Mouse (Mus musculus) forebrain, embryonic 16.5 days (tissue): ENCODE data around the gene Syn2. TPM values are rescaled to one million over a fixed set of nuclear protein-coding genes. Genes with fewer than 3 reads are reported as not detected.

Experiments used
- ATAC-seq: fragments of 200-750 bp; cut with Nextera tagmentation; 2 replicates; pipeline ENCODE4 v1.8.0; 2017; ENCODE audit warnings: mild to moderate bottlenecking, moderate library complexity
- H3K27ac ChIP-seq: fragments of 300-500 bp; sonication (generic); 2 replicates; pipeline ENCODE4 v1.5.1; 2014; ENCODE audit warnings: low read length, control low read depth
- H3K27me3 ChIP-seq: fragments of 300-500 bp; sonication (generic); replicated peaks from 2 replicates; pipeline ENCODE4 v1.6.1; 2014; ENCODE audit warnings: low read length; ENCODE audit not compliant: control insufficient read depth, insufficient read depth
- H3K36me3 ChIP-seq: fragments of 300-500 bp; sonication (generic); 2 replicates; pipeline ENCODE4 v1.6.1; 2014; ENCODE audit not compliant: control insufficient read depth, insufficient read depth
- H3K4me1 ChIP-seq: fragments of 300-500 bp; sonication (generic); replicated peaks from 2 replicates; pipeline ENCODE4 v1.6.1; 2014; ENCODE audit warnings: low read length; ENCODE audit not compliant: control insufficient read depth, insufficient read depth
- H3K4me2 ChIP-seq: fragments of 300-500 bp; sonication (generic); 2 replicates; pipeline ENCODE4 v1.6.1; 2014; ENCODE audit warnings: mild to moderate bottlenecking, low read length, control low read depth
- H3K4me3 ChIP-seq: fragments of 300-500 bp; sonication (generic); replicated peaks from 2 replicates; pipeline ENCODE4 v1.5.1; 2014; ENCODE audit warnings: mild to moderate bottlenecking, low read length, control low read depth
- H3K9ac ChIP-seq: fragments of 300-500 bp; sonication (generic); replicated peaks from 2 replicates; pipeline ENCODE4 v1.6.1; 2014; ENCODE audit warnings: low read depth, low read length, control low read depth
- H3K9me3 ChIP-seq: fragments of 300-500 bp; sonication (generic); 2 replicates; pipeline ENCODE4 v1.6.1; 2016; ENCODE audit warnings: low read length; ENCODE audit not compliant: control insufficient read depth
- WGBS: fragments of 180-500 bp; shearing (Covaris S2); extraction: QIAGEN DNeasy Blood & Tissue Kit; methylation state at CpG from one replicate; pipeline ENCODE4 v1.1.7; 2014; 5-methylcytosine and 5-hydroxymethylcytosine counted together
- microRNA-seq: library from miRNA; unstranded; fragments of <30 nt; microRNA quantifications from one replicate; pipeline ENCODE4, GENCODE M21; 2017
- polyA plus RNA-seq: library from polyadenylated mRNA; unstranded; fragments of >200 nt; fragmentation: Nextera tagmentation; extraction: Ambion mirVana; gene quantifications from 2 replicates; pipeline ENCODE4 v1.2.1, GENCODE M21; 2015

Syn2 gene
- polyA plus RNA-seq, 1 experiment from 2014 or later = 37.1 TPM

DNA sequence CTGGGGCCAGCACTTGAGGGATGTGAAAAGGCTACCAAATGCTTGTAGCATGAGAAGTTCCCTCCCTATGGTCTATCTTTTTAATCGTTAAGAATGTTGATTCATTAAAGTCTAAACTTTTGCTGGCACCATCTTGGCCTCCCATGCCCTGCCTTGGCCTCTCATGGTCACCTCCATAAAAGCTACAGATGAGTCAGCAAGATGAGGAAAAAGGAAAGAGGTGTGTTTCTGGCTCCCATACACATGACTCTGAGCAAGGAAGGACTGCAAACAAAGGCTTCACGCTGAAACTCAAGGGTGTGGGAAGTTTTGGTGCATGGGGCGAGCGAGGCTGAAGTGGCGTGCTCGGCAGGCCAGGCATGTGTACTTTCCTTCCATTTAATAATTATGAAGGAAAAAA, 184.1 kb downstream of the Syn2 start:
- 86% methylated on average over 6 of the region's 6 CpGs for WGBS
- H3K4me3 ChIP-seq = no peak overlapping the region
- H3K4me2 ChIP-seq = no peak overlapping the region
- no peaks in the 10 kb centered on the region for H3K27me3 ChIP-seq
- no peak overlapping the region for H3K9ac ChIP-seq
- no peak overlapping the region for H3K27ac ChIP-seq
- no peaks in the 10 kb centered on the region for H3K9me3 ChIP-seq
- no peak for ATAC-seq
- H3K36me3 ChIP-seq = no peaks in the 10 kb centered on the region
- H3K4me1 ChIP-seq = no peaks in the 10 kb centered on the region

GRCm38 (mm10) chr6:115319686-115320085, 185.0 kb downstream of the Syn2 start:
- no peaks in the 10 kb centered on the region for H3K27me3 ChIP-seq
- H3K4me1 ChIP-seq = no peaks in the 10 kb centered on the region
- ATAC-seq = no peak
- H3K4me3 ChIP-seq = no peak overlapping the region
- no peaks in the 10 kb centered on the region for H3K36me3 ChIP-seq
- H3K9me3 ChIP-seq = no peaks in the 10 kb centered on the region
- H3K27ac ChIP-seq = no peak overlapping the region
- no peak overlapping the region for H3K9ac ChIP-seq
- H3K4me2 ChIP-seq = no peak overlapping the region
- 90% methylated on average over 4 of the region's 4 CpGs for WGBS

GRCm38 (mm10) chr6:115320927-115321714, 186.4 kb downstream of the Syn2 start:
- no peak for ATAC-seq
- Histone ChIP-seq H3K4me1 (no peaks in the 10 kb centered on the region), H3K9ac (no peak overlapping the region), H3K27me3 (no peaks in the 10 kb centered on the region), H3K4me3 (no peak overlapping the region), H3K4me2 (no peak overlapping the region), H3K27ac (no peak overlapping the region), H3K36me3 (no peaks in the 10 kb centered on the region), H3K9me3 (no peaks in the 10 kb centered on the region)
- 92% methylated on average over 8 of the region's 8 CpGs for WGBS

- WGBS = 48% methylated on average over 6 of the region's 6 CpGs
Observed at GRCm38 (mm10) chr6:115321883-115322351, 187.2 kb downstream of the Syn2 start.

DNA sequence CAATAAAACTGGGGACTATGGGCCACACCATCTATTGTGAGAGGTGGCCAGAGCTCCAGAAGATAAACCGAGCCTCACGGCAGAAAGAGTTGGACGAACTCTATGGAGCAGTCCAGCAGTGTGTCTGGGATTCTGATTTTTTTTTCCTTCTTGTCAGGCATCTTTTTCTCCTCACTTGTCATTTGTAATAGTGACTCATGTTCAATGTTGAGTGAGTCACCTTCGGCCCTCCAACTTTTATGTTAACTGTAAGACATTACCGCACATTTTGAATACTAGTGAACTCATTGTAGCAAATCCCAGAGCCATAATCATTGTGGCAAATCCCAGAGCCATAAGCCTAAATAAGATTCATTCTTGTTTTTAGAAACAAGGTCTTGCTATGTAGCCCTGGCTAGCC, 188.3 kb downstream of the Syn2 start:
- 92% methylated on average over 5 of the region's 5 CpGs for WGBS
- Histone ChIP-seq H3K27me3 (no peaks in the 10 kb centered on the region), H3K27ac (no peak overlapping the region), H3K9ac (no peak overlapping the region), H3K9me3 (no peaks in the 10 kb centered on the region), H3K4me1 (no peaks in the 10 kb centered on the region), H3K4me3 (no peak overlapping the region), H3K36me3 (no peaks in the 10 kb centered on the region), H3K4me2 (no peak overlapping the region)
- ATAC-seq = no peak

More at GRCm38 (mm10) chr6:115321883-115322351, 187.2 kb downstream of the Syn2 start:
- Histone ChIP-seq H3K4me3 (no peak overlapping the region), H3K9me3 (no peaks in the 10 kb centered on the region), H3K4me1 (no peaks in the 10 kb centered on the region), H3K9ac (no peak overlapping the region), H3K36me3 (no peaks in the 10 kb centered on the region), H3K27me3 (no peaks in the 10 kb centered on the region), H3K27ac (no peak overlapping the region), H3K4me2 (no peak overlapping the region)
- ATAC-seq = no peak

- ATAC-seq = no peak
- Histone ChIP-seq H3K4me3 (no peak overlapping the region), H3K36me3 (no peaks in the 10 kb centered on the region), H3K27me3 (no peaks in the 10 kb centered on the region), H3K9me3 (no peaks in the 10 kb centered on the region), H3K27ac (no peak overlapping the region), H3K4me1 (no peaks in the 10 kb centered on the region), H3K4me2 (no peak overlapping the region), H3K9ac (no peak overlapping the region)
Observed at GRCm38 (mm10) chr6:115330964-115331363, 196.3 kb downstream of the Syn2 start.

Small RNA genes within 50 kb of the gene (microRNA-seq; reads per million reads assigned to microRNA genes)
- not detected for gene Gm24767

Other genes starting within 250 kb of the Syn2 start
- gene Vgll4, start 164.9 kb upstream of the Syn2 start, polyA plus RNA-seq = 74.3 and 79.0 TPM in 2 replicates
- gene Tamm41, start 97.0 kb upstream of the Syn2 start, polyA plus RNA-seq = 54.2 and 58.2 TPM in 2 replicates
- not detected in 2 replicates for gene Gm17482, start 92.4 kb downstream of the Syn2 start, polyA plus RNA-seq
- 2.7 and 3.1 TPM in 2 replicates for gene Timp4, start 117.3 kb downstream of the Syn2 start, polyA plus RNA-seq
- 0.15 and 0.22 TPM in 2 replicates for gene Pparg, start 226.0 kb downstream of the Syn2 start, polyA plus RNA-seq